Mouse (Mus musculus): ENCODE data around the gene E2f7. TPM values are rescaled to one million over a fixed set of nuclear protein-coding genes. Genes with fewer than 3 reads are reported as not detected.

The E2f7 gene
- 1.7 TPM for polyA plus RNA-seq (2014; fragmentation: Illumina TruSeq; extraction: RNeasy Lipid Tissue Mini Kit (QIAGEN cat#74804); ENCODE audit: low replicate concordance)

GRCm38 (mm10) chr10:110744686-110745639 is at the start of gene E2f7:
TSS of gene E2f7 (plus strand) at chr10:110745439.

Other genes with a start within 250 kb of the E2f7 start
- gene Csrp2, start 174.3 kb downstream of the E2f7 start, polyA plus RNA-seq (2014; fragmentation: Illumina TruSeq; extraction: RNeasy Lipid Tissue Mini Kit (QIAGEN cat#74804); ENCODE audit: low replicate concordance) = 11.6 TPM